Mouse (Mus musculus) layer of hippocampus, postnatal 10 days (tissue): ENCODE measurements around the gene Cep68. TPM values are rescaled to one million over a fixed set of nuclear protein-coding genes. Genes with fewer than 3 reads are reported as not detected.
"Not testable (repeated sequence)": the region's sequence is repeated elsewhere in the genome, so short reads cannot be mapped to it uniquely, and the experiment has no call there.

ENCODE experiments used
- DNase-seq, 2 experiments: peaks; one replicate each; pipeline ENCODE4 v3.0.0; 2021; ENCODE audit warnings: low spot score in 2 of 2
- total RNA-seq, 2 experiments: library from RNA; stranded (reverse); gene quantifications; 2 replicates each; pipeline ENCODE4 v1.2.3; 2021

Gene Cep68
- total RNA-seq, 2 experiments from 2014 or later: 33.5 to 34.3 TPM

GRCm38 (mm10) chr11:20242366-20243056, 6.7 kb downstream of the Cep68 start:
- no peak for DNase-seq

- no peak for DNase-seq
These were observed 7.9 kb downstream of the Cep68 start for GRCm38 (mm10) chr11:20241311-20241710.

GRCm38 (mm10) chr11:20240331-20240730, 8.9 kb downstream of the Cep68 start:
- DNase-seq: no peak

GRCm38 (mm10) chr11:20239279-20239861, 9.9 kb downstream of the Cep68 start:
- DNase-seq: no peak

- no peak for DNase-seq
These were observed 11.3 kb downstream of the Cep68 start for GRCm38 (mm10) chr11:20237976-20238375.

GRCm38 (mm10) chr11:20237018-20237417, 12.2 kb downstream of the Cep68 start:
- no peak for DNase-seq

- DNase-seq: no peak
These were observed 15.0 kb downstream of the Cep68 start for GRCm38 (mm10) chr11:20234233-20234632.

- DNase-seq: no peak
These were observed 17.0 kb downstream of the Cep68 start for GRCm38 (mm10) chr11:20232016-20232755.

- no peak for DNase-seq
These were observed 17.9 kb downstream of the Cep68 start for GRCm38 (mm10) chr11:20231128-20231878.

GRCm38 (mm10) chr11:20230286-20230685, 18.9 kb downstream of the Cep68 start:
- no peak for DNase-seq

GRCm38 (mm10) chr11:20229311-20229710, 19.9 kb downstream of the Cep68 start:
- DNase-seq: no peak

GRCm38 (mm10) chr11:20228666-20229065, 20.6 kb downstream of the Cep68 start:
- no peak for DNase-seq

- no peak for DNase-seq
These were observed 23.3 kb downstream of the Cep68 start for GRCm38 (mm10) chr11:20225938-20226337.

GRCm38 (mm10) chr11:20224196-20224595, 25.0 kb downstream of the Cep68 start:
- no peak for DNase-seq

GRCm38 (mm10) chr11:20221671-20222070, 27.6 kb downstream of the Cep68 start:
- not testable (repeated sequence) for DNase-seq

- DNase-seq: no peak
These were observed 32.0 kb downstream of the Cep68 start for GRCm38 (mm10) chr11:20217227-20217626.

- DNase-seq: no peak
These were observed 32.8 kb downstream of the Cep68 start for GRCm38 (mm10) chr11:20216415-20216814.

GRCm38 (mm10) chr11:20214779-20215178, 34.5 kb downstream of the Cep68 start:
- DNase-seq: no peak

GRCm38 (mm10) chr11:20211838-20212237, 37.4 kb downstream of the Cep68 start:
- no peak for DNase-seq

GRCm38 (mm10) chr11:20207589-20207988, 41.6 kb downstream of the Cep68 start:
- DNase-seq: no peak

GRCm38 (mm10) chr11:20206626-20207223, 42.5 kb downstream of the Cep68 start:
- no peak for DNase-seq
